ENCODE assay signal across 7 mouse cellular contexts in genomic region chr1:171288328-171288727, GRCm38 (mm10). TPM values are rescaled to one million over a fixed set of nuclear protein-coding genes. Genes with fewer than 3 reads are reported as not detected.
DNase-seq lines count a peak whose midpoint lies in the region; ATAC-seq lines count a peak whose summit lies in the region.

No protein-coding gene starts in this region.

- no peak for DNase-seq in kidney, postnatal 10 days
- DNase-seq in forebrain, embryonic 10.5 days (ENCODE audit: extremely low spot score, low spot score), result no peak
- no peak for DNase-seq in gastrocnemius, postnatal 25 days
- DNase-seq in left cerebral cortex, adult 18-20 months (ENCODE audit: low spot score in 2 of 2), result no peak

- WGBS in kidney, embryonic 16.5 days, result 64% methylated on average over 4 of the region's 4 CpGs
- WGBS in forebrain, embryonic 10.5 days, result 67% methylated on average over 4 of the region's 4 CpGs
- 68% methylated on average over 4 of the region's 4 CpGs for WGBS in hindbrain, embryonic 16.5 days
- WGBS in midbrain, embryonic 16.5 days, result 57% methylated on average over 4 of the region's 4 CpGs

- ATAC-seq in kidney, embryonic 16.5 days (ENCODE audit: low FRiP score, low TSS enrichment), result no peak
- ATAC-seq in hindbrain, embryonic 16.5 days, result no peak
- no peak for ATAC-seq in midbrain, embryonic 16.5 days

- no peaks in the 10 kb centered on the region for H3K9me3 ChIP-seq in kidney, embryonic 16.5 days (ENCODE audit: low read length)
- no peaks in the 10 kb centered on the region for H3K9me3 ChIP-seq in forebrain, embryonic 10.5 days
- H3K9me3 ChIP-seq in hindbrain, embryonic 16.5 days (ENCODE audit: control insufficient read depth, low read length), result no peaks in the 10 kb centered on the region
- H3K9me3 ChIP-seq in midbrain, embryonic 16.5 days (replicated peaks; ENCODE audit: control insufficient read depth, low read length, poor library complexity, severe bottlenecking), result no peaks in the 10 kb centered on the region

- peaks cover 45% of the 10 kb centered on the region for H3K36me3 ChIP-seq in kidney, embryonic 16.5 days (ENCODE audit: insufficient read depth, low read length)
- peaks cover 61% of the 10 kb centered on the region for H3K36me3 ChIP-seq in forebrain, embryonic 10.5 days (replicated peaks)
- peaks cover 21% of the 10 kb centered on the region for H3K36me3 ChIP-seq in hindbrain, embryonic 16.5 days (ENCODE audit: control insufficient read depth, insufficient read depth, low read length)
- peaks cover 14% of the 10 kb centered on the region for H3K36me3 ChIP-seq in midbrain, embryonic 16.5 days (ENCODE audit: control insufficient read depth, insufficient read depth, low read length)

- peak overlapping the region; percentile 99 for H3K9ac ChIP-seq in kidney, embryonic 16.5 days (replicated peaks; ENCODE audit: low read length)
- H3K9ac ChIP-seq in hindbrain, embryonic 16.5 days (ENCODE audit: low read depth, low read length), result peak overlapping the region; percentile 99; the same call in 1 of the 2 replicates
- H3K9ac ChIP-seq in midbrain, embryonic 16.5 days (ENCODE audit: low read depth, low read length), result no peak overlapping the region

- peak overlapping the region; percentile 98 for H3K4me3 ChIP-seq in kidney, embryonic 16.5 days (ENCODE audit: low read length)
- H3K4me3 ChIP-seq in forebrain, embryonic 10.5 days, result peak overlapping the region; percentile 97
- peak overlapping the region; percentile 94; the same call in 1 of the 2 replicates for H3K4me3 ChIP-seq in hindbrain, embryonic 16.5 days (ENCODE audit: low read length)
- peak overlapping the region; percentile 88; the same call in 1 of the 2 replicates for H3K4me3 ChIP-seq in midbrain, embryonic 16.5 days (ENCODE audit: low read depth, low read length)

- peaks cover 23% of the 10 kb centered on the region for H3K4me1 ChIP-seq in kidney, embryonic 16.5 days (ENCODE audit: insufficient read depth, low read length)
- peaks cover 47% of the 10 kb centered on the region for H3K4me1 ChIP-seq in forebrain, embryonic 10.5 days
- H3K4me1 ChIP-seq in hindbrain, embryonic 16.5 days (ENCODE audit: control insufficient read depth, insufficient read depth, low read depth, low read length), result peaks cover 19% of the 10 kb centered on the region
- peaks cover 24% of the 10 kb centered on the region for H3K4me1 ChIP-seq in midbrain, embryonic 16.5 days (ENCODE audit: control insufficient read depth, insufficient read depth, low read length)

- peak overlapping the region; percentile 97 for H3K27ac ChIP-seq in kidney, embryonic 16.5 days (ENCODE audit: low read length)
- peak overlapping the region; percentile 100 for H3K27ac ChIP-seq in forebrain, embryonic 10.5 days
- peak overlapping the region; percentile 97 for H3K27ac ChIP-seq in hindbrain, embryonic 16.5 days (ENCODE audit: low read depth, low read length)
- H3K27ac ChIP-seq in midbrain, embryonic 16.5 days (ENCODE audit: low read length), result peak overlapping the region; percentile 95

- peak overlapping the region; percentile 47 for H3K4me2 ChIP-seq in kidney, embryonic 16.5 days (replicated peaks; ENCODE audit: low read depth, low read length)
- peak overlapping the region; percentile 48 for H3K4me2 ChIP-seq in hindbrain, embryonic 16.5 days (ENCODE audit: low read length)
- peak overlapping the region; percentile 43 for H3K4me2 ChIP-seq in midbrain, embryonic 16.5 days (ENCODE audit: low read length)

- H3K27me3 ChIP-seq in kidney, embryonic 16.5 days (ENCODE audit: insufficient read depth, low read length), result no peaks in the 10 kb centered on the region
- no peaks in the 10 kb centered on the region for H3K27me3 ChIP-seq in forebrain, embryonic 10.5 days (ENCODE audit: poor library complexity, severe bottlenecking)
- H3K27me3 ChIP-seq in hindbrain, embryonic 16.5 days (replicated peaks; ENCODE audit: control insufficient read depth, insufficient read depth, low read length), result no peaks in the 10 kb centered on the region
- no peaks in the 10 kb centered on the region for H3K27me3 ChIP-seq in midbrain, embryonic 16.5 days (ENCODE audit: control insufficient read depth, insufficient read depth, low read depth, low read length)

RNA-seq across cellular contexts. Expression of gene Usp21, which starts 0.5 kb away (rescaled TPM):
- 101 and 103 TPM in 2 replicates for polyA plus RNA-seq in kidney, embryonic 16.5 days (2015; fragmentation: Nextera tagmentation; extraction: Ambion mirVana)
- 94.1 and 95.9 TPM in 2 replicates for polyA plus RNA-seq in forebrain, embryonic 10.5 days (2016; fragmentation: Nextera tagmentation; extraction: Ambion mirVana)
- 92.3 and 101 TPM in 2 replicates for polyA plus RNA-seq in hindbrain, embryonic 16.5 days (2015; fragmentation: Nextera tagmentation; extraction: Ambion mirVana)
- 105 and 112 TPM in 2 replicates for polyA plus RNA-seq in midbrain, embryonic 16.5 days (2015; fragmentation: Nextera tagmentation; extraction: Ambion mirVana)
- total RNA-seq in gastrocnemius, postnatal 25 days (2021), result 10 to 100 TPM; 14.2 to 15.7 TPM
- 10 to 100 TPM; 54.5 to 63.0 TPM for total RNA-seq in left cerebral cortex, adult 18-20 months (2021)

RNA-seq across cellular contexts. Expression of gene Ufc1, which starts 6.5 kb away (rescaled TPM):
- polyA plus RNA-seq in kidney, embryonic 16.5 days (2015; fragmentation: Nextera tagmentation; extraction: Ambion mirVana), result 102 and 111 TPM in 2 replicates
- 94.3 and 98.6 TPM in 2 replicates for polyA plus RNA-seq in forebrain, embryonic 10.5 days (2016; fragmentation: Nextera tagmentation; extraction: Ambion mirVana)
- 115 and 126 TPM in 2 replicates for polyA plus RNA-seq in hindbrain, embryonic 16.5 days (2015; fragmentation: Nextera tagmentation; extraction: Ambion mirVana)
- polyA plus RNA-seq in midbrain, embryonic 16.5 days (2015; fragmentation: Nextera tagmentation; extraction: Ambion mirVana), result 105 and 116 TPM in 2 replicates
- total RNA-seq in gastrocnemius, postnatal 25 days (2021), result 10 to 100 TPM; 70.9 to 80.8 TPM
- total RNA-seq in left cerebral cortex, adult 18-20 months (2021), result 100 to 1,000 TPM; 104 to 112 TPM

RNA-seq across cellular contexts. Expression of gene Ppox, which starts 7.3 kb away (rescaled TPM):
- polyA plus RNA-seq in kidney, embryonic 16.5 days (2015; fragmentation: Nextera tagmentation; extraction: Ambion mirVana), result 69.2 and 77.2 TPM in 2 replicates
- polyA plus RNA-seq in forebrain, embryonic 10.5 days (2016; fragmentation: Nextera tagmentation; extraction: Ambion mirVana), result 51.5 and 58.0 TPM in 2 replicates
- polyA plus RNA-seq in hindbrain, embryonic 16.5 days (2015; fragmentation: Nextera tagmentation; extraction: Ambion mirVana), result 42.7 and 47.9 TPM in 2 replicates
- 44.4 and 49.5 TPM in 2 replicates for polyA plus RNA-seq in midbrain, embryonic 16.5 days (2015; fragmentation: Nextera tagmentation; extraction: Ambion mirVana)
- 10 to 100 TPM in 1 of 2 experiments, 1 to 10 TPM in 1; 9.4 to 11.6 TPM for total RNA-seq in gastrocnemius, postnatal 25 days (2021)
- total RNA-seq in left cerebral cortex, adult 18-20 months (2021), result 10 to 100 TPM; 26.9 to 27.8 TPM

RNA-seq across cellular contexts. Expression of gene B4galt3, which starts 18.2 kb away (rescaled TPM):
- polyA plus RNA-seq in kidney, embryonic 16.5 days (2015; fragmentation: Nextera tagmentation; extraction: Ambion mirVana), result 92.2 and 99.1 TPM in 2 replicates
- polyA plus RNA-seq in forebrain, embryonic 10.5 days (2016; fragmentation: Nextera tagmentation; extraction: Ambion mirVana), result 60.5 and 65.2 TPM in 2 replicates
- 101 and 106 TPM in 2 replicates for polyA plus RNA-seq in hindbrain, embryonic 16.5 days (2015; fragmentation: Nextera tagmentation; extraction: Ambion mirVana)
- 113 and 115 TPM in 2 replicates for polyA plus RNA-seq in midbrain, embryonic 16.5 days (2015; fragmentation: Nextera tagmentation; extraction: Ambion mirVana)
- total RNA-seq in gastrocnemius, postnatal 25 days (2021), result 1 to 10 TPM; 8.6 to 9.8 TPM
- 10 to 100 TPM; 64.3 to 71.8 TPM for total RNA-seq in left cerebral cortex, adult 18-20 months (2021)

RNA-seq across cellular contexts. Expression of gene Ndufs2, which starts 37.1 kb away (rescaled TPM):
- polyA plus RNA-seq in kidney, embryonic 16.5 days (2015; fragmentation: Nextera tagmentation; extraction: Ambion mirVana), result 311 and 368 TPM in 2 replicates
- polyA plus RNA-seq in forebrain, embryonic 10.5 days (2016; fragmentation: Nextera tagmentation; extraction: Ambion mirVana), result 270 and 274 TPM in 2 replicates
- 262 and 280 TPM in 2 replicates for polyA plus RNA-seq in hindbrain, embryonic 16.5 days (2015; fragmentation: Nextera tagmentation; extraction: Ambion mirVana)
- 218 and 225 TPM in 2 replicates for polyA plus RNA-seq in midbrain, embryonic 16.5 days (2015; fragmentation: Nextera tagmentation; extraction: Ambion mirVana)
- total RNA-seq in gastrocnemius, postnatal 25 days (2021), result 1,000 to 10,000 TPM in 1 of 2 experiments, 100 to 1,000 TPM in 1; 872 to 1,009 TPM
- total RNA-seq in left cerebral cortex, adult 18-20 months (2021), result 100 to 1,000 TPM; 280 to 286 TPM
